Mouse (Mus musculus): ENCODE results near the gene Rps6kb1.

DNA sequence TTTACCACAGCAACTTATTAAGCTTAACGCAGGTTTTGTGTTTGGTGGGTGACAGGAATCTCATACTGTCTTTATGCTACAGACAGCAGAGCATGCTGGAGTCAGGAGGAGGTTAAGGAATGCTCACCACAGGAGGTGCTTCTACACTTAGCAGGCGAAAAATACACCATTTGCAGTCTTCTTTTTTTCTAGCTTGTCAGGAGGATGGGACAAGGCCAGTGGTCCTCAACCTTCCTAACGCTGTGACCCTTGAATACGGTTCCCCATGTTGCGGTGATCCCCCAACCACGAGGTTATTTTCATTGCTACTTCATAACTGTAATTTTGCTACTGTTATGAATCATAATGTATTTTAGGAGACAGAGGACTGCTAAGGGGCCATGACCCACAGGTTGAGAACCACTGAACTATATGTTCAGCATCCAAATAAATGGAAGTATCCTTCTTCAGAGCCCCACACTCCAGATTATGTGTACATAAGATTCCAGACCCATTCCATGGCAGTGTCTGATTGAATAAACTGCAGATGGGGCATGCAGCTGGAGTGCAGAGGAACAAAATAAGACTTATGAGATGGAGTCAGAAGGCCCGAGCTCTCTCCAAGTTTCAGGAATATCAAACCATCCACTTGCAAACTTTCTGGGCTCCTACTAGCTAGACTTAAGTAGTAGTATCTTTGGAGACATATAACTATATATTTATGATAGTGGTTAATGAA, 38.1 kb upstream of the Rps6kb1 start:
- TF ChIP-seq E2F4 (IDR thresholded peaks at IDR 0.05; ENCODE audit: insufficient replicate concordance, low read depth, low read length) (no peak), POLR2A (IDR thresholded peaks at IDR 0.05; ENCODE audit: low read depth, low read length) (peak; percentile 60), KAT2A (IDR thresholded peaks at IDR 0.05; ENCODE audit: insufficient replicate concordance, low read length) (0 out of 2 replicates have a peak, but pooled peaks have one; percentile 8), CTCF (conservative IDR thresholded peaks at IDR 0.05 in 1 of 2, IDR thresholded peaks at IDR 0.05 in 1 of 2; ENCODE audit: low read depth in 2 of 2, low read length in 2 of 2) (no peak), EP300 (IDR thresholded peaks at IDR 0.05; ENCODE audit: low read length) (no peak), MEF2A (IDR thresholded peaks at IDR 0.05; ENCODE audit: borderline replicate concordance, low read depth, low read length) (peak; percentile 97), ZNF384 (IDR thresholded peaks at IDR 0.05; ENCODE audit: low read depth, low read length) (no peak)
